Mouse (Mus musculus): ENCODE results near the gene Arid1b. TPM values are rescaled to one million over a fixed set of nuclear protein-coding genes. Genes with fewer than 3 reads are reported as not detected.

Gene Arid1b
- 9.1 TPM for polyA plus RNA-seq (2012; fragmentation: generic; extraction: Trizol)
- long read RNA-seq, experiment 1, partial matches to known transcripts, result 4 of 6 reads
- long read RNA-seq, experiment 1, other reads (novel, unspliced or antisense), result 2 of 6 reads
- long read RNA-seq, experiment 2, partial matches to known transcripts, result 22 of 25 reads
- long read RNA-seq, experiment 2, other reads (novel, unspliced or antisense), result 3 of 25 reads

GRCm38 (mm10) chr17:4993840-4994503, at the start of gene Arid1b:
TSS of gene Arid1b (plus strand) at chr17:4994332.
- TF ChIP-seq CTCF (IDR thresholded peaks at IDR 0.05; ENCODE audit: control insufficient read depth, insufficient read depth, insufficient read length), result no peak
- no peak for TF ChIP-seq FOSL1 (IDR thresholded peaks at IDR 0.05; ENCODE audit: insufficient read depth, low read length, poor library complexity, severe bottlenecking)
- TF ChIP-seq USF1 (IDR thresholded peaks at IDR 0.05; ENCODE audit: low read depth), result no peak
- no peak for TF ChIP-seq CEBPB (IDR thresholded peaks at IDR 0.05; ENCODE audit: low read depth)
- no peak for TF ChIP-seq MYOD1 (IDR thresholded peaks at IDR 0.05; ENCODE audit: control insufficient read depth, insufficient read length, low read depth)
- no peak for TF ChIP-seq MAX (IDR thresholded peaks at IDR 0.05)
- no peak for TF ChIP-seq MYOG (IDR thresholded peaks at IDR 0.05; ENCODE audit: control insufficient read depth, extremely low read depth, insufficient read length)

GRCm38 (mm10) chr17:4945311-4945751, 48.8 kb upstream of the Arid1b start:
- H3ac ChIP-seq (ENCODE audit: control insufficient read depth, insufficient read length, low read depth), result no peak overlapping the region

More at GRCm38 (mm10) chr17:4993840-4994503, at the start of gene Arid1b:
- Histone ChIP-seq H3K79me2 (ENCODE audit: control insufficient read depth, insufficient read depth) (peaks cover 32% of the 10 kb centered on the region), H3ac (ENCODE audit: control insufficient read depth, insufficient read length, low read depth) (peak within 1 kb of the TSS; percentile 88), H3K79me3 (ENCODE audit: low read depth) (peaks cover 23% of the 10 kb centered on the region), H3K27me3 (ENCODE audit: control insufficient read depth, insufficient read depth, insufficient read length) (no peaks in the 10 kb centered on the region), H3K36me3 (ENCODE audit: control insufficient read depth, insufficient read depth) (no peaks in the 10 kb centered on the region), H3K4me3 (ENCODE audit: insufficient read depth, poor library complexity, severe bottlenecking) (peak within 1 kb of the TSS; percentile 64)

GRCm38 (mm10) chr17:4945871-4946331, 48.2 kb upstream of the Arid1b start:
- no peaks in the 10 kb centered on the region for H3K79me2 ChIP-seq (ENCODE audit: control insufficient read depth, insufficient read depth)
- no peaks in the 10 kb centered on the region for H3K36me3 ChIP-seq (ENCODE audit: control insufficient read depth, insufficient read depth)
- H3K4me3 ChIP-seq (ENCODE audit: insufficient read depth, poor library complexity, severe bottlenecking), result no peak overlapping the region
- H3K27me3 ChIP-seq (ENCODE audit: control insufficient read depth, insufficient read depth, insufficient read length), result peaks cover 13% of the 10 kb centered on the region
- H3ac ChIP-seq (ENCODE audit: control insufficient read depth, insufficient read length, low read depth), result no peak overlapping the region
- TF ChIP-seq MYOD1 (IDR thresholded peaks at IDR 0.05; ENCODE audit: control insufficient read depth, insufficient read length, low read depth) (no peak), CTCF (IDR thresholded peaks at IDR 0.05; ENCODE audit: control insufficient read depth, insufficient read depth, insufficient read length) (no peak), MAX (IDR thresholded peaks at IDR 0.05) (no peak), CEBPB (IDR thresholded peaks at IDR 0.05; ENCODE audit: low read depth) (no peak), FOSL1 (IDR thresholded peaks at IDR 0.05; ENCODE audit: insufficient read depth, low read length, poor library complexity, severe bottlenecking) (no peak), USF1 (IDR thresholded peaks at IDR 0.05; ENCODE audit: low read depth) (no peak), MYOG (IDR thresholded peaks at IDR 0.05; ENCODE audit: control insufficient read depth, extremely low read depth, insufficient read length) (no peak)
- no peaks in the 10 kb centered on the region for H3K79me3 ChIP-seq (ENCODE audit: low read depth)

More at GRCm38 (mm10) chr17:4945311-4945751, 48.8 kb upstream of the Arid1b start:
- Histone ChIP-seq H3K79me3 (ENCODE audit: low read depth) (no peaks in the 10 kb centered on the region), H3K27me3 (ENCODE audit: control insufficient read depth, insufficient read depth, insufficient read length) (peaks cover 17% of the 10 kb centered on the region), H3K36me3 (ENCODE audit: control insufficient read depth, insufficient read depth) (no peaks in the 10 kb centered on the region), H3K79me2 (ENCODE audit: control insufficient read depth, insufficient read depth) (no peaks in the 10 kb centered on the region), H3K4me3 (ENCODE audit: insufficient read depth, poor library complexity, severe bottlenecking) (no peak overlapping the region)
- no peak for TF ChIP-seq CEBPB (IDR thresholded peaks at IDR 0.05; ENCODE audit: low read depth)
- TF ChIP-seq MYOD1 (IDR thresholded peaks at IDR 0.05; ENCODE audit: control insufficient read depth, insufficient read length, low read depth), result no peak
- no peak for TF ChIP-seq CTCF (IDR thresholded peaks at IDR 0.05; ENCODE audit: control insufficient read depth, insufficient read depth, insufficient read length)
- no peak for TF ChIP-seq MAX (IDR thresholded peaks at IDR 0.05)
- TF ChIP-seq USF1 (IDR thresholded peaks at IDR 0.05; ENCODE audit: low read depth), result no peak
- no peak for TF ChIP-seq FOSL1 (IDR thresholded peaks at IDR 0.05; ENCODE audit: insufficient read depth, low read length, poor library complexity, severe bottlenecking)
- no peak for TF ChIP-seq MYOG (IDR thresholded peaks at IDR 0.05; ENCODE audit: control insufficient read depth, extremely low read depth, insufficient read length)

GRCm38 (mm10) chr17:4946421-4946974, 47.6 kb upstream of the Arid1b start:
- Histone ChIP-seq H3K36me3 (ENCODE audit: control insufficient read depth, insufficient read depth) (no peaks in the 10 kb centered on the region), H3ac (ENCODE audit: control insufficient read depth, insufficient read length, low read depth) (no peak overlapping the region), H3K79me3 (ENCODE audit: low read depth) (no peaks in the 10 kb centered on the region), H3K27me3 (ENCODE audit: control insufficient read depth, insufficient read depth, insufficient read length) (peaks cover 13% of the 10 kb centered on the region), H3K79me2 (ENCODE audit: control insufficient read depth, insufficient read depth) (no peaks in the 10 kb centered on the region), H3K4me3 (ENCODE audit: insufficient read depth, poor library complexity, severe bottlenecking) (no peak overlapping the region)
- no peak for TF ChIP-seq MAX (IDR thresholded peaks at IDR 0.05)
- TF ChIP-seq CEBPB (IDR thresholded peaks at IDR 0.05; ENCODE audit: low read depth), result no peak
- no peak for TF ChIP-seq FOSL1 (IDR thresholded peaks at IDR 0.05; ENCODE audit: insufficient read depth, low read length, poor library complexity, severe bottlenecking)
- TF ChIP-seq MYOG (IDR thresholded peaks at IDR 0.05; ENCODE audit: control insufficient read depth, extremely low read depth, insufficient read length), result no peak
- no peak for TF ChIP-seq CTCF (IDR thresholded peaks at IDR 0.05; ENCODE audit: control insufficient read depth, insufficient read depth, insufficient read length)
- TF ChIP-seq USF1 (IDR thresholded peaks at IDR 0.05; ENCODE audit: low read depth), result no peak
- no peak for TF ChIP-seq MYOD1 (IDR thresholded peaks at IDR 0.05; ENCODE audit: control insufficient read depth, insufficient read length, low read depth)

GRCm38 (mm10) chr17:4947013-4947412, 47.1 kb upstream of the Arid1b start:
- H3ac ChIP-seq (ENCODE audit: control insufficient read depth, insufficient read length, low read depth), result no peak overlapping the region
- no peaks in the 10 kb centered on the region for H3K79me3 ChIP-seq (ENCODE audit: low read depth)
- H3K79me2 ChIP-seq (ENCODE audit: control insufficient read depth, insufficient read depth), result no peaks in the 10 kb centered on the region
- TF ChIP-seq MYOD1 (IDR thresholded peaks at IDR 0.05; ENCODE audit: control insufficient read depth, insufficient read length, low read depth), result no peak
- no peak for TF ChIP-seq MYOG (IDR thresholded peaks at IDR 0.05; ENCODE audit: control insufficient read depth, extremely low read depth, insufficient read length)
- no peak for TF ChIP-seq USF1 (IDR thresholded peaks at IDR 0.05; ENCODE audit: low read depth)
- TF ChIP-seq MAX (IDR thresholded peaks at IDR 0.05), result no peak
- no peak for TF ChIP-seq FOSL1 (IDR thresholded peaks at IDR 0.05; ENCODE audit: insufficient read depth, low read length, poor library complexity, severe bottlenecking)
- TF ChIP-seq CEBPB (IDR thresholded peaks at IDR 0.05; ENCODE audit: low read depth), result no peak
- no peak for TF ChIP-seq CTCF (IDR thresholded peaks at IDR 0.05; ENCODE audit: control insufficient read depth, insufficient read depth, insufficient read length)
- no peak overlapping the region for H3K4me3 ChIP-seq (ENCODE audit: insufficient read depth, poor library complexity, severe bottlenecking)
- no peaks in the 10 kb centered on the region for H3K36me3 ChIP-seq (ENCODE audit: control insufficient read depth, insufficient read depth)
- peaks cover 13% of the 10 kb centered on the region for H3K27me3 ChIP-seq (ENCODE audit: control insufficient read depth, insufficient read depth, insufficient read length)
